8 mouse cellular contexts compared by ENCODE assay signal in the genomic region with DNA sequence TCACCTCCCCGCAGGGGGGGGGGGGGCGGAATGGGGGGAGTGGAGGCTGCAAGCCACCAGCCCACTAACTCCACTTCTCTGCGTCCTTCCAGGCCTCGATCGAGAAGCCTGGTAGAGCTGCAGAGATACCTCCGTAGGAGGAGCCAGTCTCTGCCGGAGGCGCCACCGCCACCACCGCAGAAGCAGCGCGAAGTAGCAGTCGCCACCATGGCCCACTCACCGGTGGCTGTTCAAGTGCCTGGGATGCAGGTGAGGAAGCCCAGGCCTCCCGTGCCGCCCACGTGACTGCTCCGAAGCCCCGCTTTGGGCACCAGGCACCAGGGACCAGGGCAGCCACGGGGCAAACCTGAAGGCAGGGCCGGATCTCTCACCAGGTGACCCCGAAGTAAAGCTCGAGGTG. TPM values are rescaled to one million over a fixed set of nuclear protein-coding genes. Genes with fewer than 3 reads are reported as not detected.
DNase-seq lines count a peak whose midpoint lies in the region; ATAC-seq and TF ChIP-seq lines count a peak whose summit lies in the region.

No protein-coding gene starts in this region.

- no peaks in the 10 kb centered on the region for H3K27me3 ChIP-seq in forebrain, postnatal 0 days (ENCODE audit: insufficient read depth, low read length)
- H3K27me3 ChIP-seq in intestine, embryonic 16.5 days (replicated peaks; ENCODE audit: control insufficient read depth, insufficient read depth, low read length) = peaks cover 4% of the 10 kb centered on the region; the same call in 1 of the 2 replicates
- H3K27me3 ChIP-seq in liver, embryonic 16.5 days (ENCODE audit: control insufficient read depth, insufficient read depth, low read depth, low read length) = no peaks in the 10 kb centered on the region

- no peak for DNase-seq in layer of hippocampus, adult 2 months (ENCODE audit: low spot score in 2 of 2)
- no peak for DNase-seq in layer of hippocampus, adult 11-12 months (ENCODE audit: low spot score)
- DNase-seq in forebrain, postnatal 0 days = no peak
- DNase-seq in right cerebral cortex, postnatal 14 days = peak; percentile 12
- peak; percentile 9 for DNase-seq in yolk sac, embryonic 10.5 days (ENCODE audit: low spot score)

- no peaks in the 10 kb centered on the region for H3K36me3 ChIP-seq in forebrain, postnatal 0 days (ENCODE audit: insufficient read depth)
- H3K36me3 ChIP-seq in intestine, embryonic 16.5 days (ENCODE audit: control insufficient read depth, insufficient read depth, low read length) = no peaks in the 10 kb centered on the region
- H3K36me3 ChIP-seq in liver, embryonic 16.5 days (ENCODE audit: control insufficient read depth, insufficient read depth) = no peaks in the 10 kb centered on the region

- 0 out of 2 replicates have a peak overlapping the region, but pooled peaks have one; percentile 18 for H3K9ac ChIP-seq in forebrain, postnatal 0 days
- H3K9ac ChIP-seq in intestine, embryonic 16.5 days (ENCODE audit: low read depth, low read length) = peak overlapping the region; percentile 61
- peak overlapping the region; percentile 56 for H3K9ac ChIP-seq in liver, embryonic 16.5 days (ENCODE audit: low read depth, low read length)

- H3K4me1 ChIP-seq in forebrain, postnatal 0 days (ENCODE audit: insufficient read depth) = no peaks in the 10 kb centered on the region
- H3K4me1 ChIP-seq in intestine, embryonic 16.5 days (ENCODE audit: control insufficient read depth, insufficient read depth, low read length) = no peaks in the 10 kb centered on the region
- no peaks in the 10 kb centered on the region for H3K4me1 ChIP-seq in liver, embryonic 16.5 days (ENCODE audit: control insufficient read depth, low read depth, low read length)

- ATAC-seq in activated CD4-positive, CD25-positive, alpha-beta regulatory T cell, adult 4 months = peak; percentile 21
- peak; percentile 45; the same call in 1 of the 2 replicates for ATAC-seq in forebrain, postnatal 0 days
- peak; percentile 81 for ATAC-seq in intestine, embryonic 16.5 days
- ATAC-seq in liver, embryonic 16.5 days (ENCODE audit: low read depth) = peak; percentile 67

- no peak for TF ChIP-seq CTCF in layer of hippocampus, adult 2 months (conservative IDR thresholded peaks at IDR 0.05)
- no peak for TF ChIP-seq CTCF in forebrain, postnatal 0 days (IDR thresholded peaks at IDR 0.05; ENCODE audit: low read depth)

- H3K9me3 ChIP-seq in forebrain, postnatal 0 days (ENCODE audit: low read length) = no peaks in the 10 kb centered on the region
- no peaks in the 10 kb centered on the region for H3K9me3 ChIP-seq in intestine, embryonic 16.5 days (ENCODE audit: control insufficient read depth, low read length)
- no peaks in the 10 kb centered on the region for H3K9me3 ChIP-seq in liver, embryonic 16.5 days (replicated peaks; ENCODE audit: control insufficient read depth, low read length)

- peak overlapping the region; percentile 63 for H3K4me3 ChIP-seq in layer of hippocampus, adult 2 months
- H3K4me3 ChIP-seq in forebrain, postnatal 0 days (ENCODE audit: low read depth, low read length) = peak overlapping the region; percentile 41
- peak overlapping the region; percentile 60 for H3K4me3 ChIP-seq in intestine, embryonic 16.5 days (ENCODE audit: low read length)
- peak overlapping the region; percentile 61 for H3K4me3 ChIP-seq in liver, embryonic 16.5 days (ENCODE audit: low read depth, low read length)

- H3K4me2 ChIP-seq in forebrain, postnatal 0 days (ENCODE audit: low read depth) = peak overlapping the region; percentile 77
- H3K4me2 ChIP-seq in intestine, embryonic 16.5 days (ENCODE audit: low read depth, low read length) = peak overlapping the region; percentile 66
- H3K4me2 ChIP-seq in liver, embryonic 16.5 days (ENCODE audit: low read depth, low read length) = peak overlapping the region; percentile 71

- H3K27ac ChIP-seq in layer of hippocampus, adult 2 months = peak overlapping the region; percentile 59; the same call in 1 of the 2 replicates
- no peak overlapping the region for H3K27ac ChIP-seq in forebrain, postnatal 0 days (ENCODE audit: low read depth, low read length)
- H3K27ac ChIP-seq in intestine, embryonic 16.5 days (ENCODE audit: low read length) = no peak overlapping the region
- H3K27ac ChIP-seq in liver, embryonic 16.5 days (ENCODE audit: low read length) = no peak overlapping the region; the same call in 1 of the 2 replicates

- 22% methylated on average over 21 of the region's 23 CpGs for WGBS in forebrain, postnatal 0 days
- 26% methylated on average over 18 of the region's 23 CpGs for WGBS in intestine, embryonic 16.5 days
- WGBS in liver, embryonic 16.5 days (ENCODE audit: insufficient replicate concordance) = 35% methylated on average over 19 of the region's 23 CpGs

RNA-seq across cellular contexts. Expression of gene Stk26, which starts 0.7 kb away (rescaled TPM):
- 1 to 10 TPM; 7.3 to 8.2 TPM for total RNA-seq in layer of hippocampus, adult 2 months (2021)
- 10 to 100 TPM in 1 of 2 experiments, 1 to 10 TPM in 1; 9.8 to 11.1 TPM for polyA plus RNA-seq in activated CD4-positive, CD25-positive, alpha-beta regulatory T cell, adult 4 months (2017; shearing (Covaris generic))
- total RNA-seq in forebrain, postnatal 0 days (2014; rRNA removed) = 3.2 and 4.9 TPM in 2 replicates
- 1.1 and 1.7 TPM in 2 replicates for polyA plus RNA-seq in forebrain, postnatal 0 days (2015; fragmentation: Nextera tagmentation; extraction: Ambion mirVana)
- polyA plus RNA-seq in intestine, embryonic 16.5 days (2015; fragmentation: Nextera tagmentation; extraction: Ambion mirVana) = 5.2 and 5.5 TPM in 2 replicates
- 3.4 and 3.7 TPM in 2 replicates for polyA plus RNA-seq in liver, embryonic 16.5 days (2015; fragmentation: Nextera tagmentation; extraction: Ambion mirVana)

Comparison
In these comparisons a context has a peak if more than half of its experiments do, and no peak if none do; other contexts are left out.
1. DNase-seq: peak in right cerebral cortex, postnatal 14 days (single experiment) and yolk sac, embryonic 10.5 days (single experiment); none in layer of hippocampus, adult 2 months (0 of 2), layer of hippocampus, adult 11-12 months (single experiment) and forebrain, postnatal 0 days (single experiment).
2. ATAC-seq: peak in every context shown above with its lines; median percentile 81 in intestine, embryonic 16.5 days; 67 in liver, embryonic 16.5 days; 45 in forebrain, postnatal 0 days; 21 in activated CD4-positive, CD25-positive, alpha-beta regulatory T cell, adult 4 months.
3. Peak in every context shown above with its lines, with median percentiles within 50 percentile points of each other: H3K4me3 ChIP-seq, H3K4me2 ChIP-seq and H3K9ac ChIP-seq.